Mouse (Mus musculus) heart, adult 9 months (tissue): ENCODE data around the gene Slc25a30.
"Not testable (repeated sequence)": the region's sequence is repeated elsewhere in the genome, so short reads cannot be mapped to it uniquely, and the experiment has no call there.

Source experiments
- DNase-seq, 2 experiments: peaks; one replicate each; pipeline ENCODE4 v3.0.0; 2022; ENCODE audit warnings: low spot score in 2 of 2

Gene Slc25a30

DNA sequence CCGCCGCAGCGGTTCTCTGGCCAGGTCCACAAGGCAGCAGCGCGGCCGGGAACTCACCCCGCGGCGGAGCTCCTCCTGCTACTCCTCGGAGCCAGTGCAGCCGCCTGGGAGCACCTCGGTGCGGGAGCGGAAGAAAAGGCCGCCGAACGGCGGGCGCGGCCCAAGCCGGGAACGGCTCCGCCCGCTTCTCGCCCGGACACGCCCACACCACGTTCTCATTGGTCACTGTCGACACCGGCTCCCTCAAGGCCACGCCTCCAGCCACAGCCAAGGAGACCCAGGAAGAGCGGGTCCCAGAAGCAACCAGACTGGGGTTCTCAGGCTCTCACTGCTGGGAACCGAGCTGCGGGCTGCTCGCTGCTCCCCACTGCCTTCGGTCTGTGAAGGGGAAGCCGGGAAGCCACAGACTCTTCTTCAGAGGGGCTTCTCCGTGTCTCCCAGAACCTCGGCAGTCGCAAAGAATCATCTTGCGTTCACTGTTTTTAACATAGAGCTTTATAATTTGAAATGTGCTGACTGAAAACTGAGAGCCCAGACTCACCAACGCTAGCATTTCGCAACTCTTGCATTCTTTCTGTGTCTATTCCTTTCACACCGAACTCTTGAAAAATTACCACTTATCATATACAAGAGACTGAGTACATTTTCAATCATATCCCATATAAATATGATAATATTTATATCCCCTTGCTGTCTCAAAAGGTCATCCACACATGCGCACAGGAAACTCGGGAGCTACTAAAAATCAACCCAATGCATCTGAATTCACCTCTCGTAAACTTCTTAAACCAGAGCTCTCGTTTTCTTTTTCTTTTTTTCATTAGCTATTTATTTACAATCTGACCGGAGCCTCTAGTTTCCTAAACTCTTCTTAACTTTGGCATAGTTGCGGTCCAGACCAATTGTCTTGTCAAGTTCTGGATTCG, at the start of gene Slc25a30:
Slc25a30 (minus strand) TSS at position 170 of the 926 bp plus-strand sequence.
- DNase-seq = peak; percentile 97 to 98

DNA sequence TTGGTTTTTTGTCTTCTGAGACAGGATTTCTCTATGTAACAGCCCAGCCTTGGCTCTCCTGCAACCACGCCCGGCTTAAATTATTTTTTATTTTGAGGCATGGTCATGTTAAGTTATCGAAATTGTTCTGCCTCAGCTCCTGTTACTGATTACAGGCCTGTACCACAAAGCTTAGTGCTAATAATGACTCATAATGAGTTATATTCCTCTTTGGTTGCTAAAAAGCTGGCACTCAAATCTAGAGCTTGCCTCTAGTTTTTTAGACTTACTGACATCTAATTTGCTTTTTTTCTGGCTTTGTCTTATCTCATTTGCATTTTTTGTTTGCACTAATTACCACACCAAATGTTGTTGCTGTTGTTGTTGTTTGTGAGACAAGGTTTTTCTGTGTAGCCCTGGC, 49.7 kb upstream of the Slc25a30 start:
- DNase-seq = no peak

DNA sequence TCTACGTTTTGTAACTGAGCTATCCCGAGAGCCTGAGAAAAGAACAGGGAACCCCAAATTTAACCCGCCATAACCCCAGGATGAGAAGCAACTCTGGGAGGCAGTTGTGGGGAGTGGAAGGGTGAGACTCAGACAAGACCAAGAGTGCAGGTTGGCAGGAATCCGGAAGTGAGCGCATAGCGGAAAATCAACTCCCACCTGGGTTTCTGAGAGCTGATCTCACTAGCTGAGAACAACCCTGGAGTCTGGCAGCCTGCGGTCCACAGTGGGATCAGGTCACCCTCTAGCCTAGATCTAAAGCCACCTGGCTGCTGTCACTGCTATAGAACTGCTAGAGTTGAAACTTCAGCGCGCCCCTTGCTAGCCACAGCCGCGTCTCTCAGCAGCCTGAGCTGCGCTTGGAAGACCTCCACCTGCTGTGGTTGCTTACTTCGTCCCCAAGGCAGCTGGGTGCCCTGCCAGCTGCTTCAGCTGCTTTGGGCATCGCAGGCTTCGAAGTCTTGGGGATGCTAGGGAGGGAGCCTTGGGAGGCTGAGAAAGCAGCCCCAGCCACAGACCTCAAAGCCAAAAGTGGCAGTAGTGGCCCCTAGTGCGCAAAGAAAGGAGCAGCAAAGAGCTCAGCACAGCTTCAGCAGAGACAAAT, 48.0 kb upstream of the Slc25a30 start:
- peak; percentile 84 to 85 for DNase-seq

DNA sequence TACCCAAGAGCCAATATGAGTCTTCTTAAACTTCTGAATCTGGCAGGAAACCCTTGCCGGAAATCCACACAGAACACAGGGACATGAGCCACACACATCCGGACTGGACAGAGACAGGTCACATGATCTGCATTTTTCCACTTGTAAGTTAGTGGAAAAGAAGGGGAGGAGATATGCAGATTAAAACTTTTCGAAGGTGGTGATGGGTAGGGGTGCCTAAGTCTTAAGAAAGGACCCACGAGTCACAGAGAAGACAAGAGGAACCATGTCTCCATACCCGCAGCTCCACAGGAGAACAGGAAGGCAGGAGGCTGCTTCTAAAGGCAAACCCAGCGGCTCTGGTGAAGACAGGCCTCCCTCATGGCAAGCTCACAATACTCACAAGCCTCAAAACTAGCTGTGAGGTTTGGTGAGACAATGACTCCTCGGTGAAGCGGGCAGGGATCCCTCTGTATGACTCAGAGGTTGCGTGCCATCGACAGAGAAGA, 47.5 kb upstream of the Slc25a30 start:
- DNase-seq = peak; percentile 94 to 95

DNA sequence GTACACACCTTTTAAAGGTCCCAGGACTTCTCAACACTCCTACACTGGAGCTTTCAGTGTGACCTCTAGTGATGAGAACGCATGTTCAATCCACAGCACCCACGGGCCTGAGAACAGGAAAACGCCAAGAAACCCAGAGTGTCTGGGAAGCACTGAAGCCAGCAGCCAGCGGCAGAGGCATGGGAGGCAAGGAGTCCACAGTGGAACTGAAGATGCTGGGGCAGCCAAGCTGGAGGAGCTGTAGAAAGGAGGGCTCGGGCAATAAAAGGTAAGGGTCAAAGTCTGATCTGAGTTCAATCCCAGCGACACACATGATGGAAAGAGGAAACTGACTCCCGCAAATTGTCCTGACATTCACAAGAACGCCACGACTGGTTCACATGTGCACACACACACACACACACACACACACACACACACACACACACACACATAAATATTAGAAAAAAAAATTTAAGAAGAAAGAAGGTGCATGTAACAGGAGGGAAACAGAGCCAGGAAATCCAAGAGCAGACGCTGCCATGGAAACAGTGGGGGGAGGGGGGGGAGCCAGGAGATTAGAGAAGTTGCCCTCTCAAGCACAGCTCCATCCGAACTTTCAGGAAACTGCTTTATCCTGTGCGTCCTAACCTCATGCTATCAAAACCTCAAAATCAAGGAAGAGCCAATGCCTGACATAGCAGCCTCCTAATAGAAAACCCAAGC, 46.9 kb upstream of the Slc25a30 start:
- DNase-seq = no peak

DNA sequence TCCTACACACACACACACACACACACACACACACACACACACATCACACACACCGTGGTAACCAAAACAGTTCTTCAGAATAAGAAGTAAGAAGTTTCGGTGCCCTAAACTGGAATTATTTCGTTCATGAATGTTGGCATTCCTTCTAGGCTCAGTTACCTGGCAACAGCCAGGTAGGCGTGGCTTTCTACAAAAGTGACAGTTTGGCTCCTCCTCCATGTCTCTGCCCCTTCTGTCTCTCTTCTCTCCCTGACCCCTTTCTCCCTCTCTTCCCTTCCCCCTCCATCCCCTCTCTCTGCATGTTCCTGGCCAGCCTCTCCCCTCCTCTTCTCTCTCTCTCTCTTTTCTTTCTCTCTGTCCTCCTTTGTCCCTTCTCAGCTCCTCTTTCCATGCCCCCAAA, 46.1 kb upstream of the Slc25a30 start:
- no peak for DNase-seq

DNA sequence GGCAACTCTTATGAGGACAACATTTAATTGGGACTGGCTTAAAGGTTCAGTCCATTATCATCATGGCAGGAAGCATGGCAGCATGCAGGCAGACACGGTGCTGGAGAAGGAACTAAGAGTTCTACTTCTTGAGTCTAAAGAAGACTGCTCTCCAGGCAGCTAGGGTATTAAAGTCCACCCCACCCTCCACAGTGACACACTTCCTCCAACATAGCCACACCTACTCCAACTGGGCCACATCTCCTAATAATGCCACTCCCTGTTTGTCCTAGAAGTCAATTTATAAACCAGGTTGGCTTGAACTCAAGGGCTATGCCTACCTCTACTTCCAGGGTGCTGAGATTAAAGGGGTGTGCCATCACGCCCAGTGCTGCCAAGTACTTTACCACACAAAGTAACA, 45.2 kb upstream of the Slc25a30 start:
- no peak for DNase-seq

DNA sequence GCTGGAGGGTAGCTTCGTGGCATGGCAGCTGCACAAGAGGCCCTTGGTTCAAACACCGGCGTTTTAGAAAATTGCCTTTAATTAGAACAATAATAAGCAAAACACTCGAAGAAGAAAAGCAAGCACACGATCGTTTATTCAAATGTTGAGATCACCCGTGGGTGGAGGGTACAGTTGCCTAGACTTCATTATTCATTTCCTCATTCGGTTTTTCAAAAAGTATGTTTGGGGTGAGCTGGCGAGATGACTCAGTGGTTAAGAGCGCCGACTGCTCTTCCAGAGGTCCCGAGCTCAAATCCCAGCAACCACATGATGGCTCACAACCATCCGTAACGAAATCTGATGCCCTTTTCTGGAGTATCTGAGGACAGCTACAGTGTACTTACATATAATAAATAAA, 43.0 kb upstream of the Slc25a30 start:
- not testable (repeated sequence) for DNase-seq

DNA sequence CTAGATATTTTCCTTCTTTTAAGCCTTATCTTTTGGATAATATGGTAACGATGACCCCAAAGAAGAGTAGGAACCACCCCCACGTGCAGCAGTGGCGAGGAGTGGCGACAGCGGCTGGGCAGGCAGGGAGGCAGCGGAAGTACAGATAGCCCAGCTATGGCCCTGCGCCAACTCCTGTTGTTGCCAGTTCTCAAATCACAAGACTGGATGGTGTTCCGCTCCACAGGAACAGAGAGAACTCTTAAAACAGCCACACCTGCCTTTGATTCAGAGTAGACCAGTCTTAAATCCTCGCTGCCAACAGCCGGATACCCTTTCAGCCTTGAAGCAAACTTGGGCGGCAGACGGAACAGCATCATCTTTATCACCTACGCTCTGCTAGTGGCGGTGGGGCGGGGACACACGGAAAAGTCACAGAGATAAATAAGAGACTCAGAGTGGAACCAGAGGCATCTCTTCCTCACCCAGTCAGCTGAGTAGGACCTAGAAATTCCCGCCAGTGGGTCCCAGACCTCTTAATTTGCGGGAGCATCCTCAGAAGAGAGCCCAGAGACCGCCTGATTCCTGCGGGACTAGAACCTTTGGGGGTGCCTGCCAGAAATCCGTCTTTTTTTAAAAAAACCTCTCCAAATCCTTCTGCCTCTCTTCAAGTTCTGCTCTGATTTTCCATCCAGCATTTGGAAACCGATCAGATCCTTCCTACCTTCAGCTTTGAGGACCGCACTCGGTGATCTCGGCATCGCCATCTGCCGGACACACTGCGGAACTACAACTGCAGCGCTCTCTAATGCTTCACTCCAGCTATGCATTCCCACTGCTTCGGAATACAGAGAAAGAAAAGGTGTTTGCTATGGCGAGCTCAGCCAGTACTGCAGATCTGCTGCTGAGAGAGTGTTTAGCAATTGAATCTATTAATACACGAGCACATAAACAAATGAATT, 42.3 kb upstream of the Slc25a30 start:
- DNase-seq = peak; percentile 72 to 90

DNA sequence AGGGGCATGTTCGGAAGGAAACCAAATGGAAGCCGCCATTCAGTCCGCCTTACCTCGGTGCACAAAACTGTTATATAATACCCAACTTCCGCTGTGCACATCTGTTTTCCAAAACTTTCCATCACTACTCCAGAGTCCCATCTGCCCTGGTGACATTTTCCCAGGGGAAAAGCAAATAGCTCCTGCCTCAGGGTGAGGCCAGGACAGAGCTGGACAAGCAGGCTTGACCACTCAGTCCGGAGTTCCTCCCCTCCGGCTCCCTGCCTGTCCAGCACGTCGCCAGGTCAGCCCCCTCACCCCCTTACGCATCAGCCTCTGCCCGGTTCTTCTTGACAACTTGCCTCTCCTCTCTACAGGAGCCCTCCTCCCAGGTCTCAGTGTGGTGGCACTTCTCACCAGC, 41.4 kb upstream of the Slc25a30 start:
- no peak for DNase-seq

DNA sequence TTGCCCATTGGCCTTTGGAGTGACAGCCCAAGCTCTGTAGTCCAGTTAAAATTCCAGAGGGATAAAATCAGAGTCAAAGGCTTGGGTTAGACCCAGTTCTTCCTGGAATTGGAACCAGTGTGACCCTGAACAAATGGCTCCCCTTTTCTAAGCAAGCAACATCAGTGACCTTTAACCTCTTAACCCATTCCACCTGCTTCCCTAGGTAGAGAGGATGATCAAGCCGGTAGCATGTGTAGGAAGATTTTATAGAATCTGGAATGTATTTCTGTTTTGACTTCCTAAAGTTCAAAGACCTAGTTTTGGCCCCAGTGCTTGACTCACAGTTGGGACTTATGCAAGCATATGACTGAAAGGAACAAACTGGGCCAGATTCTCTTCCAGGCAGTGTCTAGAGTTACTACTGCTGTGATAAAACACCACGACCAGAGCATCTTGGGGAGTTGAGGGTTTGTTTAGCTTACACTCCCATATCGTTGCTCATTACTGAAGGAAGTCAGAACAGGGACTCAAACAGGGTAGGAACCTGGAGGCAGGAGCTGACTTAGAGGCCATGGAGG, 40.1 kb upstream of the Slc25a30 start:
- no peak for DNase-seq

DNA sequence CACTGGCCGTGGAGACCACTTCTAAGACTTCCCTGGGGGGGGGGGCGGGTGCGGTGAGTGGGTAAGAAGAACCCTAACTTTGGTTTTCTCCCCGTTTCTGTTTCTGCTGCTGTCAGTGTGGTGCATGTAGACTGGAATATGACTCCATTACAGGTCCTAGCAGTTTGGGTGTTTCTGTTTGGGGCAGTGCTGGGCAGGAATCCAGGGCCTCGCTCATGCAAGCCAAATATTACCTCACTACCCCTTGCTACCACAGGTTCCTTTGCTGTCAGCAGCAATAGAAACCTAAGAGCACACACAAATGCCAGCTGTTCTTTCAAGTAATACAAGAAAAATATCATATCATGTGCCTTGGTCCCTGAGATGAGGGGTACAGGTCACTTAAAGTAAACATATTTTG, 33.2 kb upstream of the Slc25a30 start:
- DNase-seq = no peak

DNA sequence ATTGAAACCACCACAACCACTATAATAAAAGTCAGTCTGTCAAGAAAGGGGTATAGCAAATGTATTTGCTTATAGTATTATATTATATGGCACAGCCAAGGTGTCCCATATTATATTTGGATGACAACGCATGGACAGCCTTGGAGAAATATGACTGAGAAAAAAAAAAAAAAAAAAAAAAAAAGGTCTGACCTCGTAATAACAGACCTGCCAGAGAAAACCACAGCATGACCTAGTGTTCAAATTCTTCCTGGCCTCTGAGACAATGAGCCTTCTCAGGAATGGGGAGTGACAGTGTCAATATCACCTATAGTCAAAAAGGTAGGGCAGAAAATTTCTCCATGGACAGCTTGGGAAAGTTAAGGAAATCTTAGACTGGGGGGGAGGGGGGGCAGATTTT, 32.5 kb upstream of the Slc25a30 start:
- no peak for DNase-seq

DNA sequence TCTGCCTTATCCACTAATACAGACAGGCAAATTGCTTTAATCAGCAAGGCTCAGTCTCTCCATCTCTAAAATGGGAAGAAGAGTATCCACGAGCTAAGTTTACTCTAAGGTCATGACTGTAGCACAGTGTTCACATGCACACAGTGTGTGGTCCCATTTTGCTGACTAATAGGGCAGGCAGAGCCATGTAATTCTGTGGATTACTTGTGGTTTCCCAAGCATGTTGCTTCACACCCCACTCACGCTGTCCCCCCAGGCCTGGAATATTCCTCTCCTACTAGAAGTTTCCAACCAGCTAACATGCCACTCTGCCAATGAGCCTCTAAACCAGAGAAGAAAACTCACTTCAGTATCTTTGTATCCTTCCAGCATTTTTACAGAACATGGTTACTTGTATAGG, 31.7 kb upstream of the Slc25a30 start:
- DNase-seq = no peak

DNA sequence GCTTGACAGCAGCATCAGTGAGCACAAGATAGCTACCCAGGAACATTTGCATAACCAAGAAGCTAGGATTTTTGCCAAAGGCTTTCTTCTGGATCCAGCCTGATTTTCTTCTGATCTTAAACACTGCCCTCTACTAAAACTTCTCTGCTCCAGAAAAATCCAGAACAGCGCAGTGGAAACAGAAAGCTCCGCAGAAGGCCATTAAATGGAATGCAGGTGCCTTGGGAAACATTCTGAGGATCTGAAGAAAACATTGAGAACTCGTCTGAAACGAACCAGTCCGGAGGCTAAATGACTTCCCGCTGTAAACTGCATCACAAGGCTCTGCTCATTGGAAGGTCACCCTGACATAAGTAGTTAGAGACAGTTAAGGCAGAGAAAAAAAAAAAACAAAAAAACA, 23.1 kb upstream of the Slc25a30 start:
- DNase-seq = no peak

DNA sequence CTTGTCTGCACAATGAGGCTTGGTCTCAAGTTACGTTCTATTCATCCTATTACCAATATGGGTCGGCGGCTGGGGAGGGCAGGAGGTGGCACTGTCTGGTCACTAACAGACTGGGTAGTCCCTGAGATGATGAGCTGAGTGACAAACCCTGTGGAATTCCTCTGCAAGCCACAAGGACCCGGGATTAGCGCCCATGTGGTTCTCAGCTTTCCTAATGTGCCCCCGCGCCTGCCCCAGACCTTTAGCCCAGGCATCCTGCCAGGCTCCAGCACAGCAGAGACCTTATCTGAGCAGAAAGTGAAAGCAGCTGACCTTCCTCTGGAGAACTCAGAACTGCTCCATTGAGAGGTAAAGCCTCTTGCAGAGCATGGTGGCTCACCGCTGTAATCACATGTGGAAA, 21.0 kb upstream of the Slc25a30 start:
- peak; percentile 54 to 76 for DNase-seq

DNA sequence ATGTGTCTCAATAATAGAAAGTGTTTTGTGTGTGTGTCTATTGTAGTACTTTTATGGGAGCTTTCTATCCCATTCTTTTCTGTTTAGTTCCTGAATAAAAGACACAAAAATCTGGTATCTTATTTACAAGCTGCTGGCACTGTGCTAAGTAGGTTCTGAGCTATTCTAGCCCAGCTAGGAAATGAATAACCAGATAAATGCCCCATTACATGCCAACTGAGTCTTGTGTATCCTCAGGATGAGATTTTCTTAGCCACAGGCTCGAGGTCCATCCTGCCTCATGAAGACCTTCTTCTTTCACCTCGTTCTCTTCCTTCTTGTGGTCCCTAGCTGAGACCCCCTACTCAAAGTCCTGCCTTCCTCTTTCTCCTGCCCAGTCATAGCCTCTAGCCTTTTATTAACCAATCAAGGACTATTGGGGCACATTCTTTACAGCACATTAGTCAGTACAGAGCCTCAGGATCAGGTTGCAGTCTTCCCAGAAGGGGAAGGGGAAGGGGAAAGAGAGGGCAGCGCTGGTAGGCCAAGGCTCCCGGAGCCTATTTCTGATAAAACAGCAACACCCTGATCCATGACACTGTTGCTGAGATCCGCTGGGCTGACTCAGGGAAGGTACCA, 11.0 kb upstream of the Slc25a30 start:
- no peak for DNase-seq

DNA sequence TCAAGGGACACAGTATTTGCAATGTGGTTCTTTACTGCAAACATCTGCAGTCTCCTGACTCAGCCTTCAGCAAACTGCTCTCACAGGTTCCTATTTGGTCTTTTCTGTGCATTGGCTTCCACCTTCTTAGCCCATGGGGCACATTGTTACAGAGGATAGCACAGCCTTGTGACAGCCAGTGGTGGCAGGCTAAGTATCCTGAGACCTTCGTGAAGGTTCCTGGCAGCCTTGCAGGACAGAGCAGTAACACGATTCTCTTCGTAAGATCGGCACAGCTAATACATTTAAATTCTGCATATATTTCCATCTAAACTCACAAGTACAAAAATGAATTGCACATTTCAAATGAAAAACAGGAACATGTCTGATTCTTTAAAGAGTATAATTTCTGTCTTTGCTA, 9.1 kb upstream of the Slc25a30 start:
- DNase-seq = no peak

DNA sequence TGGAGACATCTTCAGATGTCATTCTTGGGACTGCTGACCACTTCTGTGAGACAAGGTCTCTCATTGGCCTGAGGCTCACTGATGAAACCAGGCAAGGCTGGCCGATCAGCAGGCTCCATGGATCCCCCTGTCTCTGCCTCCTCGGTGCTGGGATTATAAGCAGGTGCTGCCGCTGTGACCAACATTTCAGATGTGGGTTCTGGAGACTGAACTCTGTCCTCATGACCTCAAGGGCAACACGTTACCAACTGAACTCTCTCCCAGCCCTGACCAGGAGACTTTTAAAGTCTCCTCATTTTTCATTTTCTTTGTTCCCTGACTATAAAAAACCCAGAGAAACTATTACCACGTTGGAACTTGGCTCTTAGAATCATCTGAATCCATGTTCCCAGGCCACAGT, 7.9 kb upstream of the Slc25a30 start:
- DNase-seq = no peak

DNA sequence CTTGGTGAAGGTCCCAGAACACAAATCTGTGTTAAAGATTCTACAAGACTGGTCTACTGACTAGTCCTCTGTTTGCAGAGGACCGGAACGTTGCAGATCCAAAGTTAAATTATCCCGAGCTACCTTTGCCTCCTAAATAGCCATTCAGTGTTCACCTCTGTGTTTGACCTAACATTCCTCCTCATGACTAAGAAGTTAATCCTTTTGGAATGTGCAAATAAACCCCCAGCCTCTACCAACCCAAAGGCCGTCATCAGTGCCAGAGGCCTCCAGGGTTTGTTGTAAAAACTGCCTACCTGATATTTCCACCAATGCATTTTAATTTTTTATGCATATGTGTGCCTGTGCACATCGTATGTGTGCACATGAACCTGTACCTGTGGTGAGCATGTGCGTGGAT, 7.5 kb upstream of the Slc25a30 start:
- no peak for DNase-seq

DNA sequence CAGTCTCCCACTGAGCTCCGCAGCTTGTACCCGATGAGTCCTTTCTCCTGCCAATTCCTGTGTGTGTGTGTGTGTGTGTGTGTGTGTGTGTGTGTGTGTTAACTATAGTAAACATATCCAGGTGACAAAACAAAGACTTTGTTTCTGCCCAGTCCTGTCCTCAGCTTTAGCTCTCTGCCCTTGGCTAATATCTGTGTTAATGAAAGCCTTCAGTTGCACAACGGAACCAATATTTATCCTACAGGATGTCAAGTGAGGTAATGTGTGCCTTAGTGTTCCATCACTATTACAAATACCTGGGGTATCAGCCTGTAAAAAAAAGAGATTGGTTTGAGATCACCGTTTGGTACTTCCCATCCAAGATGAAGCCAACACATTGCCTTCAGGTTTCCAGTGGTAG, 6.3 kb upstream of the Slc25a30 start:
- DNase-seq = no peak
